Mouse (Mus musculus): ENCODE measurements at regions not wholly inside any gene's neighbourhood (a gene's known extent, or its start where the extent isn't known, plus 50 kb on each side); places are given as distances from the start of the nearest gene placed in this dataset.
A peak's percentile ranks its signal among the peaks of the same experiment; 100 is the strongest.
"Not testable (repeated sequence)": the region's sequence is repeated elsewhere in the genome, so short reads cannot be mapped to it uniquely, and the experiment has no call there.

DNA sequence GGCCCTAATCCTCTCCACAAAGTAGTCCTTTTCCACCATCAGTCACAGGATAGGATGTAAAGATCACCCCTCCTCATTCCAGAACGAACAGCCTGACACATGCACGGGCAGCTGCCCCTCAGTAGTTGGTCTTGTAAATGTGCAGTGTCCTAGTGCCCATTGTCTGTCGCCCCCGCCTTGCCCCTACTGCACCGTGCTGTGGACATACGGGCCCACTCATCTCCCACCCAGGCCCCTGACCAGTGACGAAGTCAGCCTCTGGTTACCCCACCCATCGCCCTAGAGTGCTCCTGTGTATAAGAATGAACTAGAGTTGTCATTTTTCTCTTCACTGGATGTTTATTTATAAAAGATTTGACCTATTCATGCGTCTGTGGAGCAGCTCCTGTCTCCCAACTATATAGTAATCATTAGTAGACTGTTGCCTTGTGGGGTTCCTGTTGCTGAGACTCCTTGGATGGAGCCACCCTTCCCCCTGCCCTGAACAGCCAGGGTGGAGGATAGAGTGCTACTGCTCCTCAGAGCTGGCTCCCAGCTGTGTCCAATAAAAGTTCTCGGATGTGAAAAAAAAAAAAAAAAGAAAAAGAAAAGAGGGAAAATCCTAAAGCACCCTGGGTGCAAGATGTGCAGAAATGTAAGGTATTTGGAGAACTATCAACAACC lies 64.0 kb upstream of the Trim24 start:
- ATAC-seq (ENCODE audit: low FRiP score, low read depth) = 0 out of 2 replicates have a peak, but pooled peaks have one; percentile 8
- not testable (repeated sequence) for H3K4me2 ChIP-seq (replicated peaks); H3K4me3 ChIP-seq; H3K27me3 ChIP-seq; H3K9me3 ChIP-seq; H3K4me1 ChIP-seq; H3K9ac ChIP-seq; H3K36me3 ChIP-seq; H3K27ac ChIP-seq
- WGBS = 38% methylated on average over 1 of the region's 10 CpGs

DNA sequence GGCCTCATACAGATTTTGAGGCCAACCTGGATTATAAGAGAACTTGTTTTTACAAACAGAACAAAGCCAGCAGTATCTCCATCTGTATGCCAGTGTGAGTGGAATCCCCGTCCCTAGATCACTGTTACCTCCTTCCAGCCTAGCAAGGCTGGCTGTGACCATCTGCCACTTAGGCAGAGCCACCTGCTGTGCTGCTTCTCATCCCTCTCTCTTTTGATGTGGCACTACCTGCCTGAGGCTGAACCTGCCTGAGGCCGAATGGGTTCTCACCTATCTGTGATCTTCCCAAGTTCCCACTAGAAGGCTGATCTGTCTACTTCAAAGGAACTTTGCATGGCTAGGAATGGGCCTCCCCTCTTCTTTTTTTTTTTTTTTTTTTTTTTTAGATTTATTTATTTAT lies 55.4 kb upstream of the Trim24 start:
- H3K4me3 ChIP-seq; H3K4me1 ChIP-seq; H3K9me3 ChIP-seq; H3K9ac ChIP-seq; H3K27ac ChIP-seq; H3K4me2 ChIP-seq (replicated peaks); H3K27me3 ChIP-seq; ATAC-seq (ENCODE audit: low FRiP score, low read depth); H3K36me3 ChIP-seq: not testable (repeated sequence)
- WGBS = 58% methylated on average over 2 of the region's 2 CpGs
